Mouse (Mus musculus) megakaryocyte, embryonic 14.5 days (primary cell): ENCODE measurements at regions not wholly inside any gene's neighbourhood (a gene's known extent, or its start where the extent isn't known, plus 50 kb on each side); places are given as distances from the start of the nearest gene placed in this dataset.
"Not testable (repeated sequence)": the region's sequence is repeated elsewhere in the genome, so short reads cannot be mapped to it uniquely, and the experiment has no call there.

Experiments
- FLI1 ChIP-seq: IDR thresholded peaks from 2 replicates; pipeline ENCODE4 v1.6.1; 2012; ENCODE audit warnings: low read length, inconsistent platforms, mixed read lengths
- GATA1 ChIP-seq: IDR thresholded peaks from 3 replicates; pipeline ENCODE4 v1.6.1; 2012; ENCODE audit warnings: mixed read lengths, low read length, inconsistent platforms, borderline replicate concordance

- TF ChIP-seq GATA1, FLI1: not testable (repeated sequence)
Observed at GRCm38 (mm10) chr14:53034940-53035339, 539.4 kb upstream of the Olfr1507 start.
